Mouse (Mus musculus): ENCODE measurements at regions not wholly inside any gene's neighbourhood (a gene's known extent, or its start where the extent isn't known, plus 50 kb on each side); places are given as distances from the start of the nearest gene placed in this dataset.

GRCm38 (mm10) chr4:58728641-58729040, 58.9 kb downstream of the Olfr267 start:
- no peak for DNase-seq (ENCODE audit: low spot score)

GRCm38 (mm10) chr4:58726424-58726823, 61.1 kb downstream of the Olfr267 start:
- no peak for DNase-seq (ENCODE audit: low spot score)

GRCm38 (mm10) chr4:58722772-58723171, 64.7 kb downstream of the Olfr267 start:
- DNase-seq (ENCODE audit: low spot score), result peak; percentile 25

GRCm38 (mm10) chr4:58720682-58721081, 66.8 kb downstream of the Olfr267 start:
- DNase-seq (ENCODE audit: low spot score), result no peak

- DNase-seq (ENCODE audit: low spot score), result no peak
Measured at GRCm38 (mm10) chr4:58716426-58716825, 71.1 kb downstream of the Olfr267 start.

- DNase-seq (ENCODE audit: low spot score), result no peak
Measured at GRCm38 (mm10) chr4:58715846-58716245, 71.7 kb downstream of the Olfr267 start.

GRCm38 (mm10) chr4:58714221-58714620, 73.3 kb downstream of the Olfr267 start:
- DNase-seq (ENCODE audit: low spot score), result no peak

- no peak for DNase-seq (ENCODE audit: low spot score)
Measured at GRCm38 (mm10) chr4:58712875-58713274, 74.6 kb downstream of the Olfr267 start.

GRCm38 (mm10) chr4:58712166-58712565, 75.3 kb downstream of the Olfr267 start:
- DNase-seq (ENCODE audit: low spot score), result no peak

GRCm38 (mm10) chr4:58699236-58699798, 88.2 kb downstream of the Olfr267 start:
- no peak for DNase-seq (ENCODE audit: low spot score)

GRCm38 (mm10) chr4:58698828-58699227, 88.7 kb downstream of the Olfr267 start:
- DNase-seq (ENCODE audit: low spot score), result no peak

- DNase-seq (ENCODE audit: low spot score), result no peak
Measured at GRCm38 (mm10) chr4:58696684-58697083, 90.8 kb downstream of the Olfr267 start.

- no peak for DNase-seq (ENCODE audit: low spot score)
Measured at GRCm38 (mm10) chr4:58695281-58695680, 92.2 kb downstream of the Olfr267 start.

GRCm38 (mm10) chr4:58693018-58693417, 94.5 kb downstream of the Olfr267 start:
- DNase-seq (ENCODE audit: low spot score), result no peak

- DNase-seq (ENCODE audit: low spot score), result no peak
Measured at GRCm38 (mm10) chr4:58681926-58682325, 105.6 kb downstream of the Olfr267 start.

GRCm38 (mm10) chr4:58677701-58678385, 109.7 kb downstream of the Olfr267 start:
- no peak for DNase-seq (ENCODE audit: low spot score)

GRCm38 (mm10) chr4:58671406-58672035, 116.0 kb downstream of the Olfr267 start:
- DNase-seq (ENCODE audit: low spot score), result no peak

GRCm38 (mm10) chr4:58670906-58671250, 116.6 kb downstream of the Olfr267 start:
- no peak for DNase-seq (ENCODE audit: low spot score)

- peak; percentile 36 for DNase-seq (ENCODE audit: low spot score)
Measured at GRCm38 (mm10) chr4:58670107-58670905, 116.6 kb upstream of the Lpar1 start.

- DNase-seq (ENCODE audit: low spot score), result no peak
Measured at GRCm38 (mm10) chr4:58668368-58669153, 114.9 kb upstream of the Lpar1 start.

GRCm38 (mm10) chr4:58663628-58664205, 110.0 kb upstream of the Lpar1 start:
- no peak for DNase-seq (ENCODE audit: low spot score)

All from ovary, postnatal 14 days (tissue).